Mouse (Mus musculus) heart, embryonic 12.5 days (tissue): ENCODE measurements around the gene Rpl9-ps6. TPM values are rescaled to one million over a fixed set of nuclear protein-coding genes. Genes with fewer than 3 reads are reported as not detected.
"Not testable (repeated sequence)": the region's sequence is repeated elsewhere in the genome, so short reads cannot be mapped to it uniquely, and the experiment has no call there.

ENCODE experiments used
- ATAC-seq: fragments of 200-750 bp; cut with Nextera tagmentation; 2 replicates; pipeline ENCODE4 v1.8.0; 2017; ENCODE audit warnings: moderate TSS enrichment, moderate library complexity; ENCODE audit not compliant: insufficient number of reproducible peaks, low FRiP score
- H3K27ac ChIP-seq: fragments of 300-500 bp; sonication (generic); 2 replicates; pipeline ENCODE4 v1.5.1; 2016; ENCODE audit warnings: mild to moderate bottlenecking, moderate library complexity; ENCODE audit not compliant: poor library complexity, severe bottlenecking
- H3K27me3 ChIP-seq: fragments of 300-500 bp; sonication (generic); replicated peaks from 2 replicates; pipeline ENCODE4 v1.6.1; 2016; ENCODE audit warnings: mild to moderate bottlenecking, moderate library complexity
- H3K36me3 ChIP-seq: fragments of 300-500 bp; sonication (generic); 2 replicates; pipeline ENCODE4 v1.6.1; 2016; ENCODE audit warnings: mild to moderate bottlenecking, moderate library complexity
- H3K4me1 ChIP-seq: fragments of 300-500 bp; sonication (generic); replicated peaks from 2 replicates; pipeline ENCODE4 v1.6.1; 2016; ENCODE audit warnings: mild to moderate bottlenecking
- H3K4me2 ChIP-seq: fragments of 300-500 bp; sonication (generic); 2 replicates; pipeline ENCODE4 v1.6.1; 2016; ENCODE audit warnings: mild to moderate bottlenecking, moderate library complexity
- H3K4me3 ChIP-seq: fragments of 300-500 bp; sonication (generic); 2 replicates; pipeline ENCODE4 v1.5.1; 2016; ENCODE audit warnings: mild to moderate bottlenecking
- H3K9ac ChIP-seq: fragments of 300-500 bp; sonication (generic); 2 replicates; pipeline ENCODE4 v1.6.1; 2016; ENCODE audit warnings: mild to moderate bottlenecking, moderate library complexity
- H3K9me3 ChIP-seq: fragments of 300-500 bp; sonication (generic); replicated peaks from 2 replicates; pipeline ENCODE4 v1.6.1; 2016; ENCODE audit warnings: mild to moderate bottlenecking, moderate library complexity
- WGBS: fragments of 180-500 bp; shearing (Covaris S2); methylation state at CpG from one replicate; pipeline ENCODE4 v1.1.7; 2016; 5-methylcytosine and 5-hydroxymethylcytosine counted together
- polyA plus RNA-seq: library from polyadenylated mRNA; unstranded; fragments of >200 nt; fragmentation: Nextera tagmentation; extraction: Ambion mirVana; gene quantifications from 2 replicates; pipeline ENCODE4 v1.2.1, GENCODE M21; 2016

The Rpl9-ps6 gene
- polyA plus RNA-seq, 1 experiment from 2014 or later = 57.6 TPM

GRCm38 (mm10) chr19:32494611-32495010 lies 28.2 kb upstream of the Rpl9-ps6 start:
- Histone ChIP-seq H3K27ac (no peak overlapping the region), H3K9ac (no peak overlapping the region), H3K4me1 (no peaks in the 10 kb centered on the region), H3K9me3 (no peaks in the 10 kb centered on the region), H3K27me3 (no peaks in the 10 kb centered on the region), H3K4me3 (no peak overlapping the region), H3K4me2 (no peak overlapping the region), H3K36me3 (peaks cover 66% of the 10 kb centered on the region)
- no peak for ATAC-seq
- WGBS = 92% methylated on average over 13 of the region's 13 CpGs

GRCm38 (mm10) chr19:32493471-32493870 lies 27.1 kb upstream of the Rpl9-ps6 start:
- no peak for ATAC-seq
- peaks cover 59% of the 10 kb centered on the region for H3K36me3 ChIP-seq
- no peak overlapping the region for H3K9ac ChIP-seq
- no peak overlapping the region for H3K27ac ChIP-seq
- 85% methylated on average over 8 of the region's 8 CpGs for WGBS
- H3K4me1 ChIP-seq = peaks cover 4% of the 10 kb centered on the region
- no peak overlapping the region for H3K4me2 ChIP-seq
- no peaks in the 10 kb centered on the region for H3K27me3 ChIP-seq
- H3K4me3 ChIP-seq = no peak overlapping the region
- no peaks in the 10 kb centered on the region for H3K9me3 ChIP-seq

- no peak overlapping the region for H3K4me2 ChIP-seq
- no peak overlapping the region for H3K27ac ChIP-seq
- H3K9me3 ChIP-seq = no peaks in the 10 kb centered on the region
- no peaks in the 10 kb centered on the region for H3K27me3 ChIP-seq
- H3K4me1 ChIP-seq = peaks cover 9% of the 10 kb centered on the region
- H3K36me3 ChIP-seq = peaks cover 55% of the 10 kb centered on the region
- H3K4me3 ChIP-seq = no peak overlapping the region
- 84% methylated on average over 5 of the region's 5 CpGs for WGBS
- no peak overlapping the region for H3K9ac ChIP-seq
- no peak for ATAC-seq
These were observed 26.6 kb upstream of the Rpl9-ps6 start for GRCm38 (mm10) chr19:32492981-32493380.

GRCm38 (mm10) chr19:32492339-32492738 lies 26.0 kb upstream of the Rpl9-ps6 start:
- no peak overlapping the region for H3K4me3 ChIP-seq
- peaks cover 13% of the 10 kb centered on the region for H3K4me1 ChIP-seq
- ATAC-seq = no peak
- 98% methylated on average over 3 of the region's 3 CpGs for WGBS
- no peaks in the 10 kb centered on the region for H3K9me3 ChIP-seq
- no peak overlapping the region for H3K4me2 ChIP-seq
- no peak overlapping the region for H3K27ac ChIP-seq
- no peak overlapping the region for H3K9ac ChIP-seq
- H3K36me3 ChIP-seq = peaks cover 49% of the 10 kb centered on the region
- no peaks in the 10 kb centered on the region for H3K27me3 ChIP-seq

GRCm38 (mm10) chr19:32490976-32491375 lies 24.6 kb upstream of the Rpl9-ps6 start:
- ATAC-seq = no peak

GRCm38 (mm10) chr19:32489166-32489895 lies 23.0 kb upstream of the Rpl9-ps6 start:
- no peak overlapping the region for H3K27ac ChIP-seq
- H3K9ac ChIP-seq = no peak overlapping the region
- H3K4me1 ChIP-seq = peaks cover 28% of the 10 kb centered on the region
- H3K27me3 ChIP-seq = no peaks in the 10 kb centered on the region
- H3K9me3 ChIP-seq = no peaks in the 10 kb centered on the region
- 90% methylated on average over 12 of the region's 12 CpGs for WGBS
- no peak overlapping the region for H3K4me2 ChIP-seq
- H3K36me3 ChIP-seq = peaks cover 22% of the 10 kb centered on the region
- no peak for ATAC-seq
- no peak overlapping the region for H3K4me3 ChIP-seq

More at GRCm38 (mm10) chr19:32490976-32491375, 24.6 kb upstream of the Rpl9-ps6 start:
- Histone ChIP-seq H3K9ac (no peak overlapping the region), H3K4me1 (peaks cover 22% of the 10 kb centered on the region), H3K9me3 (no peaks in the 10 kb centered on the region), H3K27me3 (no peaks in the 10 kb centered on the region), H3K4me3 (no peak overlapping the region), H3K36me3 (peaks cover 38% of the 10 kb centered on the region), H3K27ac (no peak overlapping the region), H3K4me2 (no peak overlapping the region)
- 86% methylated on average over 2 of the region's 2 CpGs for WGBS

GRCm38 (mm10) chr19:32487595-32488255 lies 21.3 kb upstream of the Rpl9-ps6 start:
- Histone ChIP-seq H3K36me3 (peaks cover 10% of the 10 kb centered on the region), H3K4me1 (peaks cover 28% of the 10 kb centered on the region), H3K9me3 (no peaks in the 10 kb centered on the region), H3K27ac (no peak overlapping the region), H3K4me2 (peak overlapping the region; percentile 78), H3K27me3 (no peaks in the 10 kb centered on the region), H3K9ac (peak overlapping the region; percentile 92; the same call in 1 of the 2 replicates), H3K4me3 (peak overlapping the region; percentile 83)
- ATAC-seq = no peak
- 51% methylated on average over 8 of the region's 8 CpGs for WGBS

- under 1% methylated on average over 47 of the region's 47 CpGs for WGBS
- peaks cover 33% of the 10 kb centered on the region for H3K4me1 ChIP-seq
- not testable (repeated sequence) for H3K27me3 ChIP-seq, H3K9me3 ChIP-seq, H3K36me3 ChIP-seq
- H3K4me3 ChIP-seq = peak overlapping the region; percentile 83
- H3K4me2 ChIP-seq = peak overlapping the region; percentile 78
- peak overlapping the region; percentile 92 for H3K9ac ChIP-seq
- H3K27ac ChIP-seq = peak overlapping the region; percentile 95
- ATAC-seq = peak; percentile 90
These were observed 19.8 kb upstream of the Rpl9-ps6 start for GRCm38 (mm10) chr19:32486106-32486724.

- no peaks in the 10 kb centered on the region for H3K9me3 ChIP-seq
- peak within 1 kb of the TSS; percentile 92 for H3K9ac ChIP-seq
- H3K36me3 ChIP-seq = no peaks in the 10 kb centered on the region
- peak within 1 kb of the TSS; percentile 95 for H3K27ac ChIP-seq
- peak; percentile 90 for ATAC-seq
- H3K27me3 ChIP-seq = no peaks in the 10 kb centered on the region
- H3K4me3 ChIP-seq = peak within 1 kb of the TSS; percentile 83
- H3K4me1 ChIP-seq = peaks cover 37% of the 10 kb centered on the region
- under 1% methylated on average over 64 of the region's 64 CpGs for WGBS
- H3K4me2 ChIP-seq = peak within 1 kb of the TSS; percentile 78
These were observed 19.3 kb upstream of the Rpl9-ps6 start, which contains the start of gene Minpp1 for GRCm38 (mm10) chr19:32485681-32486105. Gene Minpp1, plus strand, starts transcription at chr19:32485769.

GRCm38 (mm10) chr19:32484941-32485660 lies 18.7 kb upstream of the Rpl9-ps6 start:
- H3K9ac ChIP-seq = peak overlapping the region; percentile 92
- 17% methylated on average over 13 of the region's 13 CpGs for WGBS
- no peak for ATAC-seq

More at GRCm38 (mm10) chr19:32484941-32485660, 18.7 kb upstream of the Rpl9-ps6 start:
- Histone ChIP-seq H3K9me3 (no peaks in the 10 kb centered on the region), H3K36me3 (no peaks in the 10 kb centered on the region), H3K27ac (peak overlapping the region; percentile 95), H3K4me2 (peak overlapping the region; percentile 78), H3K27me3 (no peaks in the 10 kb centered on the region), H3K4me1 (peaks cover 37% of the 10 kb centered on the region), H3K4me3 (peak overlapping the region; percentile 83)
